Mouse (Mus musculus) kidney, postnatal 0 days (tissue): ENCODE measurements around the gene Gtf2a1l. TPM values are rescaled to one million over a fixed set of nuclear protein-coding genes. Genes with fewer than 3 reads are reported as not detected.

Source experiments
- ATAC-seq: fragments of 200-750 bp; cut with Nextera tagmentation; replicated peaks from 2 replicates; pipeline ENCODE4 v1.8.0; 2017; ENCODE audit warnings: low read depth, moderate number of reproducible peaks, moderate TSS enrichment, moderate library complexity; ENCODE audit not compliant: low FRiP score
- DNase-seq: peaks from one replicate; pipeline ENCODE4 v3.0.0-alpha.2; 2016; ENCODE audit warnings: low spot score
- H3K27ac ChIP-seq: fragments of 300-500 bp; sonication (generic); 2 replicates; pipeline ENCODE4 v1.5.1; 2014; ENCODE audit warnings: mild to moderate bottlenecking
- H3K27me3 ChIP-seq: fragments of 300-500 bp; sonication (generic); 2 replicates; pipeline ENCODE4 v1.6.1; 2014; ENCODE audit warnings: low read length, mixed read lengths; ENCODE audit not compliant: insufficient read depth
- H3K36me3 ChIP-seq: fragments of 300-500 bp; sonication (generic); 2 replicates; pipeline ENCODE4 v1.6.1; 2014; ENCODE audit warnings: low read length, mixed read lengths; ENCODE audit not compliant: insufficient read depth
- H3K4me1 ChIP-seq: fragments of 300-500 bp; sonication (generic); replicated peaks from 2 replicates; pipeline ENCODE4 v1.6.1; 2014; ENCODE audit warnings: antibody characterized with exemption, low read length, mixed read lengths; ENCODE audit not compliant: insufficient read depth
- H3K4me2 ChIP-seq: fragments of 300-500 bp; sonication (generic); 2 replicates; pipeline ENCODE4 v1.6.1; 2014; ENCODE audit warnings: mild to moderate bottlenecking, low read length, moderate library complexity, mixed read lengths
- H3K4me3 ChIP-seq: fragments of 300-500 bp; sonication (generic); replicated peaks from 2 replicates; pipeline ENCODE4 v1.5.1; 2014; ENCODE audit warnings: low read depth, low read length
- H3K9ac ChIP-seq: fragments of 300-500 bp; sonication (generic); 2 replicates; pipeline ENCODE4 v1.6.1; 2014; ENCODE audit warnings: low read depth, low read length
- H3K9me3 ChIP-seq: fragments of 300-500 bp; sonication (generic); replicated peaks from 2 replicates; pipeline ENCODE4 v1.6.1; 2016; ENCODE audit warnings: low read length, inconsistent platforms, mixed read lengths
- CTCF ChIP-seq: IDR thresholded peaks from 2 replicates; pipeline ENCODE4 v1.5.1; 2016; ENCODE audit warnings: antibody characterized with exemption, low read depth, mild to moderate bottlenecking, moderate library complexity
- WGBS: fragments of 180-500 bp; shearing (Covaris S2); extraction: QIAGEN DNeasy Blood & Tissue Kit; methylation state at CpG from one replicate; pipeline ENCODE4 v1.1.7; 2014; 5-methylcytosine and 5-hydroxymethylcytosine counted together
- polyA plus RNA-seq: library from polyadenylated mRNA; unstranded; fragments of >200 nt; fragmentation: Nextera tagmentation; extraction: Ambion mirVana; gene quantifications from 2 replicates; pipeline ENCODE4 v1.2.1, GENCODE M21; 2015

The Gtf2a1l gene
- polyA plus RNA-seq, 1 experiment from 2014 or later: not detected

DNA sequence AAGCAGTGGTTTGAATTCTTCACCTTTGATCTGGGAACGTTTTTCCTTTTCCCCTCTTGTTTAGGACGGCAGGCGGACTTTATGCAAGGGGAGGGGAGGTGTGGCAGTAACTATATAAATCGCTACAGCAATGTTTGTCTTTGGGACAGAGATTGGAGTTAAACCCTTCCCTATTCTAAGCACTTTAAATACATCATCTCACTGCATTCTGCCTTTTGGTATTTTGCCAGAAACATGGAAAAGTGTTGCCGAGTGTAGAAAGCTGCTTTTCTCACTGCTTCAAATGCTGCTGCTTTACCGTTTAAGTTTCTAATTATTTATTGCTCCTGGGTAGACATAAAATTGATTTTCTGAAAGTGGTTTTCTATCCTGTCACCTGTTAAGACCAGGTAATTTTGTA lies 33.9 kb downstream of the Gtf2a1l start:
- DNase-seq (peak; percentile 15), ATAC-seq (no peak)
- TF ChIP-seq CTCF: no peak
- Histone ChIP-seq H3K4me3 (no peak overlapping the region), H3K9ac (no peak overlapping the region), H3K27me3 (no peaks in the 10 kb centered on the region), H3K27ac (no peak overlapping the region), H3K9me3 (no peaks in the 10 kb centered on the region), H3K4me2 (no peak overlapping the region), H3K4me1 (no peaks in the 10 kb centered on the region), H3K36me3 (no peaks in the 10 kb centered on the region)
- WGBS: 20% methylated on average over 6 of the region's 6 CpGs

DNA sequence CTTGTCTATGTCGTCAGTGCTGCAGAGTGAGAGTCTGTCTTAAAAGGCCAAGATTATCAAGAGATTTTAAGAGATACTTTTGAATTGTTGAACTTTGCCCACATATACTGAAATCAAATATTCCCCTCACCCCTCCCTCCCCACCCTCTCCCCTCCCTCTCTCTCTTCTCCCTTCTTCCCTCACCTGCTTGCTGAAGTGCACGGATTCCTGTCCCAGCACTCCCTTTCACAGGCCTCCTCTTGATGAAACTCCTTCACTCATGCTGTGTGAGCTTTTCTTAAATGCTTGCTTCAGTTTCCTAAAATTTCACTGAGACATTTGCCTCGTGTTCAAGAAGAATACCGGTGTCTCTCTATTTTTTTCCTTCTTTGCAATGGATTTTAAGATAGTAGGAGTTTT lies 34.7 kb downstream of the Gtf2a1l start:
- Histone ChIP-seq H3K9ac (no peak overlapping the region), H3K4me3 (no peak overlapping the region), H3K4me1 (no peaks in the 10 kb centered on the region), H3K9me3 (no peaks in the 10 kb centered on the region), H3K27ac (no peak overlapping the region), H3K36me3 (no peaks in the 10 kb centered on the region), H3K27me3 (no peaks in the 10 kb centered on the region), H3K4me2 (no peak overlapping the region)
- WGBS: 44% methylated on average over 4 of the region's 4 CpGs
- DNase-seq: no peak
- no peak for ATAC-seq
- no peak for TF ChIP-seq CTCF

GRCm38 (mm10) chr17:88706231-88706649 lies 37.8 kb downstream of the Gtf2a1l start:
- TF ChIP-seq CTCF: no peak
- no peak overlapping the region for H3K4me2 ChIP-seq
- no peak for DNase-seq

GRCm38 (mm10) chr17:88749646-88750045 lies 81.2 kb downstream of the Gtf2a1l start:
- Histone ChIP-seq H3K9ac (no peak overlapping the region), H3K36me3 (no peaks in the 10 kb centered on the region), H3K9me3 (no peaks in the 10 kb centered on the region), H3K27me3 (no peaks in the 10 kb centered on the region), H3K4me3 (no peak overlapping the region), H3K27ac (no peak overlapping the region), H3K4me2 (no peak overlapping the region), H3K4me1 (no peaks in the 10 kb centered on the region)
- no peak for TF ChIP-seq CTCF
- WGBS: 74% methylated on average over 8 of the region's 8 CpGs
- DNase-seq (no peak), ATAC-seq (no peak)

More at GRCm38 (mm10) chr17:88706231-88706649, 37.8 kb downstream of the Gtf2a1l start:
- Histone ChIP-seq H3K27me3 (no peaks in the 10 kb centered on the region), H3K9me3 (no peaks in the 10 kb centered on the region), H3K27ac (no peak overlapping the region), H3K4me3 (no peak overlapping the region), H3K36me3 (no peaks in the 10 kb centered on the region), H3K9ac (no peak overlapping the region), H3K4me1 (no peaks in the 10 kb centered on the region)
- WGBS: 47% methylated on average over 8 of the region's 8 CpGs
- ATAC-seq: no peak

DNA sequence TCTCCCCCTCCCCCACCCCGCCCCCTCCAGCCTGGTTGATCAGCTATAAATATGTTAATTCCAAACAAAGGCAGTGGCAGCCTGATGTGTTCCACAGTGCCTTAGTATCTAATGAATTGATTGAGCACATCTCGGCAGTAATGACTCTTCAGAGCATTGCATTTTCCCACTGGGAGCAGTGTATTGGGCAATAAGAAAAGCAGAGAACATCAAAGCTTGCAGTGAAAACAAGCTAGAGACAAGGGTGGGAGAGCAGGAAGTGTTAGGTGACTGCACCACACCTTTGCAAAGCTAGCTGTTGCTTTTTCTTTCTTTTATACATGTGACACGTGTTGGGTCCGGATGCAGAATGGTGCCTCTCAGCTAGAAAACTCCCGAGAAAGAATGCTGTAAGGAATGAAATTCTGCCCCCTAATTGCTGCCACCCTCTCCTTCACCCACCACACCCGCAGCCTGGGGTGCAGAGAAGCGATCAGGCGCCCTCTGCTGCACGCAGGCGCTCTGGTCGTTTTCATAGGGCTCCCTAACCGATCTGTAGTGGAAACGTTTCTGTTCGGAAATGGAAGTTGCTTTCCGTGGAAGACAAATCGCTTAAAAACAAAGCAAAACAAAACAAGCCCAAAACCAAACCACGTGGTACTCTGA lies 84.5 kb downstream of the Gtf2a1l start:
- peak overlapping the region; percentile 6; the same call in 1 of the 2 replicates for H3K4me3 ChIP-seq
- H3K4me1 ChIP-seq: no peaks in the 10 kb centered on the region
- no peak overlapping the region for H3K27ac ChIP-seq
- no peaks in the 10 kb centered on the region for H3K27me3 ChIP-seq
- 4% methylated on average over 17 of the region's 17 CpGs for WGBS
- ATAC-seq: peak; percentile 67
- peak overlapping the region; percentile 53 for H3K4me2 ChIP-seq
- no peaks in the 10 kb centered on the region for H3K9me3 ChIP-seq
- peak; percentile 75 for TF ChIP-seq CTCF
- DNase-seq: peak; percentile 71
- no peak overlapping the region for H3K9ac ChIP-seq
- no peaks in the 10 kb centered on the region for H3K36me3 ChIP-seq

GRCm38 (mm10) chr17:88753472-88753857 lies 85.0 kb downstream of the Gtf2a1l start:
- Histone ChIP-seq H3K9ac (no peak overlapping the region), H3K36me3 (no peaks in the 10 kb centered on the region), H3K27ac (no peak overlapping the region), H3K4me3 (peak overlapping the region; percentile 6; the same call in 1 of the 2 replicates), H3K4me1 (no peaks in the 10 kb centered on the region), H3K9me3 (no peaks in the 10 kb centered on the region), H3K4me2 (peak overlapping the region; percentile 53), H3K27me3 (no peaks in the 10 kb centered on the region)
- DNase-seq: no peak
- ATAC-seq: no peak
- TF ChIP-seq CTCF: no peak
- WGBS: 24% methylated on average over 12 of the region's 12 CpGs

DNA sequence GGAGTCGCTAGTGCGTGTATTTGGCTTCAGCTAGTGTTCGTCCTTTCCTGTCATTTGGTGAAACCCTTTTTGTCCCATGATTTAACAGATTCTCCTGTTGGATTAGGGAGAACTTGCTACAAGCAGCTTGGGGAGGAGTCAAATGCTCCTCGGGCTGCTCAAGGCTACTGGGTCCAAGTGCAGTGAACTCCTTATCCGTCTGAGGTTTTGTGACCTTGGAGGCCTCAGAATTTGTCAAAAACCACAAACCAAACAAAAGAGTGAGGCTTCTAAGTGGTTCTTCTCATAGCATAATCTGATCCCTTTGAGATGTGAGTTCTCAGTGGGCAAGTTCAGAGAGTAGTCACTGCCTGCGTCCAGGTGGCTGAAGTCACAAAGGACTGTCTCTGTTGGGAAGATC lies 87.3 kb downstream of the Gtf2a1l start:
- Histone ChIP-seq H3K4me1 (no peaks in the 10 kb centered on the region), H3K27me3 (no peaks in the 10 kb centered on the region), H3K4me3 (no peak overlapping the region), H3K36me3 (no peaks in the 10 kb centered on the region), H3K9ac (no peak overlapping the region), H3K4me2 (no peak overlapping the region), H3K27ac (no peak overlapping the region), H3K9me3 (no peaks in the 10 kb centered on the region)
- no peak for DNase-seq
- no peak for ATAC-seq
- 52% methylated on average over 6 of the region's 6 CpGs for WGBS
- no peak for TF ChIP-seq CTCF
